Mouse (Mus musculus): ENCODE data around the gene Pgrmc2. TPM values are rescaled to one million over a fixed set of nuclear protein-coding genes. Genes with fewer than 3 reads are reported as not detected.

The Pgrmc2 gene
- polyA plus RNA-seq, 1 experiment from 2014 or later: 47.8 TPM

GRCm38 (mm10) chr3:41031286-41032210, 51.3 kb downstream of the Pgrmc2 start:
- Histone ChIP-seq H3K4me2 (ENCODE audit: low read depth, low read length) (no peak overlapping the region), H3K27me3 (ENCODE audit: control insufficient read depth, insufficient read depth, low read length) (no peaks in the 10 kb centered on the region), H3K9me3 (replicated peaks; ENCODE audit: control insufficient read depth, low read length) (no peaks in the 10 kb centered on the region), H3K4me1 (ENCODE audit: control insufficient read depth, insufficient read depth, low read length) (no peaks in the 10 kb centered on the region), H3K4me3 (ENCODE audit: low read length) (no peak overlapping the region), H3K9ac (ENCODE audit: low read length) (no peak overlapping the region), H3K27ac (ENCODE audit: low read length) (no peak overlapping the region), H3K36me3 (ENCODE audit: control insufficient read depth, insufficient read depth) (no peaks in the 10 kb centered on the region)
- 77% methylated on average over 12 of the region's 12 CpGs for WGBS
- no peak for ATAC-seq (replicated peaks; ENCODE audit: extremely low read depth, insufficient read depth, low FRiP score)

GRCm38 (mm10) chr3:41030705-41031104, 52.1 kb downstream of the Pgrmc2 start:
- ATAC-seq (replicated peaks; ENCODE audit: extremely low read depth, insufficient read depth, low FRiP score): no peak
- 86% methylated on average over 1 of the region's 1 CpGs for WGBS
- H3K27me3 ChIP-seq (ENCODE audit: control insufficient read depth, insufficient read depth, low read length): no peaks in the 10 kb centered on the region
- no peak overlapping the region for H3K27ac ChIP-seq (ENCODE audit: low read length)
- H3K9me3 ChIP-seq (replicated peaks; ENCODE audit: control insufficient read depth, low read length): no peaks in the 10 kb centered on the region
- no peaks in the 10 kb centered on the region for H3K4me1 ChIP-seq (ENCODE audit: control insufficient read depth, insufficient read depth, low read length)
- no peaks in the 10 kb centered on the region for H3K36me3 ChIP-seq (ENCODE audit: control insufficient read depth, insufficient read depth)
- H3K4me3 ChIP-seq (ENCODE audit: low read length): no peak overlapping the region
- H3K4me2 ChIP-seq (ENCODE audit: low read depth, low read length): no peak overlapping the region
- no peak overlapping the region for H3K9ac ChIP-seq (ENCODE audit: low read length)

GRCm38 (mm10) chr3:41021980-41022379, 60.9 kb downstream of the Pgrmc2 start:
- 48% methylated on average over 6 of the region's 6 CpGs for WGBS
- H3K27me3 ChIP-seq (ENCODE audit: control insufficient read depth, insufficient read depth, low read length): no peaks in the 10 kb centered on the region
- no peak overlapping the region for H3K9ac ChIP-seq (ENCODE audit: low read length)
- 0 out of 2 replicates have a peak, but pooled peaks have one; percentile 28 for ATAC-seq (replicated peaks; ENCODE audit: extremely low read depth, insufficient read depth, low FRiP score)
- no peaks in the 10 kb centered on the region for H3K9me3 ChIP-seq (replicated peaks; ENCODE audit: control insufficient read depth, low read length)
- no peak overlapping the region for H3K4me2 ChIP-seq (ENCODE audit: low read depth, low read length)
- H3K4me1 ChIP-seq (ENCODE audit: control insufficient read depth, insufficient read depth, low read length): no peaks in the 10 kb centered on the region
- no peaks in the 10 kb centered on the region for H3K36me3 ChIP-seq (ENCODE audit: control insufficient read depth, insufficient read depth)
- H3K4me3 ChIP-seq (ENCODE audit: low read length): no peak overlapping the region
- H3K27ac ChIP-seq (ENCODE audit: low read length): no peak overlapping the region

- no peaks in the 10 kb centered on the region for H3K36me3 ChIP-seq (ENCODE audit: control insufficient read depth, insufficient read depth)
- no peak overlapping the region for H3K9ac ChIP-seq (ENCODE audit: low read length)
- no peaks in the 10 kb centered on the region for H3K27me3 ChIP-seq (ENCODE audit: control insufficient read depth, insufficient read depth, low read length)
- ATAC-seq (replicated peaks; ENCODE audit: extremely low read depth, insufficient read depth, low FRiP score): no peak
- WGBS: 79% methylated on average over 7 of the region's 7 CpGs
- no peak overlapping the region for H3K27ac ChIP-seq (ENCODE audit: low read length)
- H3K9me3 ChIP-seq (replicated peaks; ENCODE audit: control insufficient read depth, low read length): no peaks in the 10 kb centered on the region
- H3K4me2 ChIP-seq (ENCODE audit: low read depth, low read length): no peak overlapping the region
- H3K4me1 ChIP-seq (ENCODE audit: control insufficient read depth, insufficient read depth, low read length): no peaks in the 10 kb centered on the region
- no peak overlapping the region for H3K4me3 ChIP-seq (ENCODE audit: low read length)
These were observed 62.2 kb downstream of the Pgrmc2 start for GRCm38 (mm10) chr3:41020687-41021086.

GRCm38 (mm10) chr3:41018022-41018608, 64.7 kb downstream of the Pgrmc2 start:
- Histone ChIP-seq H3K9ac (ENCODE audit: low read length) (no peak overlapping the region), H3K4me1 (ENCODE audit: control insufficient read depth, insufficient read depth, low read length) (no peaks in the 10 kb centered on the region), H3K9me3 (replicated peaks; ENCODE audit: control insufficient read depth, low read length) (no peaks in the 10 kb centered on the region), H3K4me2 (ENCODE audit: low read depth, low read length) (no peak overlapping the region), H3K27ac (ENCODE audit: low read length) (no peak overlapping the region), H3K27me3 (ENCODE audit: control insufficient read depth, insufficient read depth, low read length) (no peaks in the 10 kb centered on the region), H3K4me3 (ENCODE audit: low read length) (no peak overlapping the region), H3K36me3 (ENCODE audit: control insufficient read depth, insufficient read depth) (no peaks in the 10 kb centered on the region)
- WGBS: 85% methylated on average over 3 of the region's 3 CpGs
- ATAC-seq (replicated peaks; ENCODE audit: extremely low read depth, insufficient read depth, low FRiP score): no peak

Other genes with a start within 250 kb of the Pgrmc2 start
- gene Mfsd8, start 236.2 kb downstream of the Pgrmc2 start, polyA plus RNA-seq (2015; fragmentation: Nextera tagmentation; extraction: Ambion mirVana): 6.9 and 8.6 TPM in 2 replicates
- 16.6 and 20.1 TPM in 2 replicates for gene Abhd18, start 236.1 kb downstream of the Pgrmc2 start, polyA plus RNA-seq (2015; fragmentation: Nextera tagmentation; extraction: Ambion mirVana)
- 0.17 TPM in 2 replicates for gene 1700034I23Rik, start 180.5 kb downstream of the Pgrmc2 start, polyA plus RNA-seq (2015; fragmentation: Nextera tagmentation; extraction: Ambion mirVana)
- 14.0 and 16.1 TPM in 2 replicates for gene Larp1b, start 133.2 kb downstream of the Pgrmc2 start, polyA plus RNA-seq (2015; fragmentation: Nextera tagmentation; extraction: Ambion mirVana)

Data from heart, embryonic 16.5 days (tissue).